Mouse (Mus musculus): ENCODE measurements around the gene Tmem102. TPM values are rescaled to one million over a fixed set of nuclear protein-coding genes. Genes with fewer than 3 reads are reported as not detected.
A peak's percentile ranks its signal among the peaks of the same experiment; 100 is the strongest.

The Tmem102 gene
- polyA plus RNA-seq, 1 experiment from 2014 or later: 0.98 TPM

GRCm38 (mm10) chr11:69815155-69815554 lies 9.7 kb upstream of the Tmem102 start, which contains the start of gene Gm39566:
Gene Gm39566, minus strand, starts transcription at chr11:69815298.
- no peak for ATAC-seq (replicated peaks)
- Histone ChIP-seq H3K27me3 (no peaks in the 10 kb centered on the region), H3K27ac (replicated peaks) (no peak within 1 kb of the TSS), H3K4me1 (no peaks in the 10 kb centered on the region), H3K36me3 (no peaks in the 10 kb centered on the region), H3K9me3 (no peaks in the 10 kb centered on the region), H3K4me3 (no peak within 1 kb of the TSS), H3K9ac (replicated peaks) (no peak within 1 kb of the TSS), H3K4me2 (replicated peaks) (no peak within 1 kb of the TSS)
- WGBS: 65% methylated on average over 10 of the region's 10 CpGs

- 0 out of 2 replicates have a peak, but pooled peaks cover 3% of the 10 kb centered on the region for H3K4me1 ChIP-seq
- no peak overlapping the region for H3K4me2 ChIP-seq (replicated peaks)
- no peaks in the 10 kb centered on the region for H3K9me3 ChIP-seq
- peaks cover 11% of the 10 kb centered on the region for H3K27me3 ChIP-seq
- no peak overlapping the region for H3K27ac ChIP-seq (replicated peaks)
- H3K36me3 ChIP-seq: no peaks in the 10 kb centered on the region
- ATAC-seq (replicated peaks): no peak
- H3K4me3 ChIP-seq: no peak overlapping the region
- H3K9ac ChIP-seq (replicated peaks): no peak overlapping the region
Measured at GRCm38 (mm10) chr11:69810280-69810679, 4.9 kb upstream of the Tmem102 start.

DNA sequence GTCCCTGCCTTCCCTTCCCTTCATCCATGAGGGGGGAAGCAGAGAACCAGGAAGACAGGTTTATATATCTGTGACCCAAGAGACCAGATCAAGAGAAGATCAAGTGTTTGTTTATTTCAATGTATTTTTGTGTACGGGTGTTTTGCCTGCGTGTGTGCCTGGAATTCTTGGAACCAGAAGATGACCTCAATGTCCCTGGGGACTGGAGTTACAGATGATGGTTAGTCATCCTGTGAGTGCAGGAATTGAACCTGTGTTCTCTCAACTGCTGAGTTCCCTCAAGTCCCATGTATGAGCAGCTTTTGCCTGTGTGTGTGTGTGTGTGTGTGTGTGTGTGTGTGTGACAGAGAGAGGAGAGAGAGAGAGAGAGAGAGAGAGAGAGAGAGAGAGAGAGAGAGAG lies 2.2 kb upstream of the Tmem102 start:
- Histone ChIP-seq H3K9ac (replicated peaks) (no peak overlapping the region), H3K27ac (replicated peaks) (no peak overlapping the region), H3K9me3 (no peaks in the 10 kb centered on the region), H3K4me2 (replicated peaks) (no peak overlapping the region), H3K4me3 (no peak overlapping the region), H3K36me3 (no peaks in the 10 kb centered on the region), H3K4me1 (peaks cover 29% of the 10 kb centered on the region), H3K27me3 (peaks cover 19% of the 10 kb centered on the region)
- ATAC-seq (replicated peaks): no peak
- WGBS: 86% methylated on average over 2 of the region's 2 CpGs

DNA sequence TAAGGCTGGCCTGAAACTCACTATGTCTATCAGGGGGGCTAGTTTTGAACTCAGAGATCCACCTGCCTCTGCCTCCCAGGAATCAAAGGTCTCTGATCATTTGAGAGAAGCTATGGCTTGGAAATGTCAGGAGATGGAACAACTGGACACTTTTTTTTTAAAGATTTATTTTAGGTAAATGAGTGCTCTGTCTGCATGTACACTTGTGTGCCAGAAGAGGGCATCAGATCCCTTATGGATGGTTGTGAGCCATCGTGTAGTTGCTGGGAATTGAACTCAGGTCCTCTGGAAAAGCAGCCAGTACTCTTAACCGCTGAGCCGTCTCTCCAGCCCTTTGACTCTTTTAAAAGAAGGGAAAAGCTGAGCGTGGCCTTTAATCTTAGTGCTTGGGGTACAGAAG lies 954 bp upstream of the Tmem102 start:
- 84% methylated on average over 4 of the region's 4 CpGs for WGBS
- H3K4me3 ChIP-seq: no peak overlapping the region
- H3K27ac ChIP-seq (replicated peaks): no peak overlapping the region
- H3K4me1 ChIP-seq: peaks cover 42% of the 10 kb centered on the region
- no peak overlapping the region for H3K9ac ChIP-seq (replicated peaks)
- H3K36me3 ChIP-seq: no peaks in the 10 kb centered on the region
- no peak overlapping the region for H3K4me2 ChIP-seq (replicated peaks)
- H3K27me3 ChIP-seq: peaks cover 19% of the 10 kb centered on the region
- ATAC-seq (replicated peaks): no peak
- no peaks in the 10 kb centered on the region for H3K9me3 ChIP-seq

GRCm38 (mm10) chr11:69804652-69804940 lies 828 bp downstream of the Tmem102 start:
- WGBS: 6% methylated on average over 12 of the region's 12 CpGs
- Histone ChIP-seq H3K27me3 (peaks cover 19% of the 10 kb centered on the region), H3K36me3 (no peaks in the 10 kb centered on the region), H3K9ac (replicated peaks) (no peak overlapping the region), H3K4me2 (replicated peaks) (peak overlapping the region; percentile 98), H3K9me3 (no peaks in the 10 kb centered on the region), H3K4me1 (peaks cover 53% of the 10 kb centered on the region), H3K27ac (replicated peaks) (no peak overlapping the region), H3K4me3 (0 out of 2 replicates have a peak overlapping the region, but pooled peaks have one; percentile 68)
- no peak for ATAC-seq (replicated peaks)

GRCm38 (mm10) chr11:69803786-69804651 lies 1.4 kb downstream of the Tmem102 start:
- peak overlapping the region; percentile 76 for H3K9ac ChIP-seq (replicated peaks)
- WGBS: 1% methylated on average over 60 of the region's 60 CpGs
- H3K4me2 ChIP-seq (replicated peaks): peak overlapping the region; percentile 98
- H3K27ac ChIP-seq (replicated peaks): peak overlapping the region; percentile 98; the same call in 1 of the 2 replicates
- peaks cover 19% of the 10 kb centered on the region for H3K27me3 ChIP-seq
- H3K4me3 ChIP-seq: peak overlapping the region; percentile 68
- peaks cover 59% of the 10 kb centered on the region for H3K4me1 ChIP-seq
- H3K36me3 ChIP-seq: no peaks in the 10 kb centered on the region
- no peaks in the 10 kb centered on the region for H3K9me3 ChIP-seq
- peak; percentile 27; the same call in 1 of the 2 replicates for ATAC-seq (replicated peaks)

- WGBS: under 1% methylated on average over 12 of the region's 12 CpGs
- peak; percentile 1; the same call in 1 of the 2 replicates for ATAC-seq (replicated peaks)
- peaks cover 62% of the 10 kb centered on the region for H3K4me1 ChIP-seq
- H3K9me3 ChIP-seq: no peaks in the 10 kb centered on the region
- H3K27me3 ChIP-seq: peaks cover 19% of the 10 kb centered on the region
- peak overlapping the region; percentile 68 for H3K4me3 ChIP-seq
- H3K27ac ChIP-seq (replicated peaks): peak overlapping the region; percentile 98
- peak overlapping the region; percentile 98 for H3K4me2 ChIP-seq (replicated peaks)
- H3K9ac ChIP-seq (replicated peaks): peak overlapping the region; percentile 76
- H3K36me3 ChIP-seq: no peaks in the 10 kb centered on the region
Measured at GRCm38 (mm10) chr11:69803328-69803727, 2.1 kb downstream of the Tmem102 start.

- H3K4me3 ChIP-seq: peak overlapping the region; percentile 68
- peaks cover 62% of the 10 kb centered on the region for H3K4me1 ChIP-seq
- H3K9ac ChIP-seq (replicated peaks): peak overlapping the region; percentile 76
- peak overlapping the region; percentile 98 for H3K4me2 ChIP-seq (replicated peaks)
- H3K36me3 ChIP-seq: no peaks in the 10 kb centered on the region
- peak; percentile 18; the same call in 1 of the 2 replicates for ATAC-seq (replicated peaks)
- H3K9me3 ChIP-seq: no peaks in the 10 kb centered on the region
- peaks cover 19% of the 10 kb centered on the region for H3K27me3 ChIP-seq
- peak overlapping the region; percentile 98 for H3K27ac ChIP-seq (replicated peaks)
- whole genome bisulfite sequencing: under 1% methylated on average over 33 of the region's 33 CpGs
Measured at GRCm38 (mm10) chr11:69802648-69803105, 2.7 kb downstream of the Tmem102 start.

DNA sequence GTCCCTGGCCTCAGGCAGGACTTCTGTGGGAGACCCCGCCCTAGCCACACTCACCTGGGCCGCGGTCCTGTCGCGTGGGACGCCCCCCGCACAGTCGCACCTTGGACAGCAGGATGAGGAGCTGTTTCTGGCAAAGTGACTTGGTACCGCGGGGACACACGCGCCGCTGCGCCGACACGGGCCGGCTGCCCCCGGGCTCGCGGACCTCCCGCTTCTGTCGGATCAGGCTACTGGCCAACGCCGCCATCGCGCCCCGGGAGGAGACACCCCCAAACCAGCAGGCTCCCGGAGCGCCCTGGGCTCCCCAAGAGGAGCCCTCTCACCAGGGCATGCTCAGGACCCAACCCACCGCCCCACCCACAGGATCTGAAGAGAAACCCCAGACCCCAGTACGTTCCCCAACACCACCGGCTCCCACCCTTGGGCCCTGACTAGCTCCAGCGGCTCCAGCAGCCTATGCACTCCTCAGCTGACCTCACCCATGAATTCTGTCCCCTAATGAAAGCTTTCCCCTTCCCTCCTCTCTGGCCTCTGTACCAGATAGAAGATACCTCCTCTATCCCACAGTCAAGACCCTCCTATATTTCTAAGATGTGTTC lies 3.9 kb downstream of the Tmem102 start, which contains the start of gene Fgf11:
Gene Fgf11, minus strand, starts transcription at position 479 of the 599 bp plus-strand sequence.
- H3K4me1 ChIP-seq: peaks cover 62% of the 10 kb centered on the region

GRCm38 (mm10) chr11:69800392-69801197 lies 4.8 kb downstream of the Tmem102 start:
- Histone ChIP-seq H3K4me2 (replicated peaks) (peak overlapping the region; percentile 98), H3K27ac (replicated peaks) (peak overlapping the region; percentile 98), H3K36me3 (no peaks in the 10 kb centered on the region), H3K9ac (replicated peaks) (peak overlapping the region; percentile 76), H3K4me1 (peaks cover 68% of the 10 kb centered on the region), H3K27me3 (peaks cover 14% of the 10 kb centered on the region), H3K4me3 (peak overlapping the region; percentile 68), H3K9me3 (no peaks in the 10 kb centered on the region)
- WGBS: under 1% methylated on average over 36 of the region's 36 CpGs
- ATAC-seq (replicated peaks): peak; percentile 80

More for the DNA sequence above, 3.9 kb downstream of the Tmem102 start, which contains the start of gene Fgf11:
- Histone ChIP-seq H3K9me3 (no peaks in the 10 kb centered on the region), H3K4me2 (replicated peaks) (peak within 1 kb of the TSS; percentile 98), H3K27ac (replicated peaks) (peak within 1 kb of the TSS; percentile 98), H3K27me3 (peaks cover 19% of the 10 kb centered on the region), H3K4me3 (peak within 1 kb of the TSS; percentile 68), H3K36me3 (no peaks in the 10 kb centered on the region), H3K9ac (replicated peaks) (peak within 1 kb of the TSS; percentile 76)
- under 1% methylated on average over 33 of the region's 33 CpGs for whole genome bisulfite sequencing
- no peak for ATAC-seq (replicated peaks)

- ATAC-seq (replicated peaks): peak; percentile 39
- H3K36me3 ChIP-seq: no peaks in the 10 kb centered on the region
- H3K9ac ChIP-seq (replicated peaks): peak overlapping the region; percentile 76
- 1% methylated on average over 11 of the region's 11 CpGs for WGBS
- H3K4me2 ChIP-seq (replicated peaks): peak overlapping the region; percentile 98
- H3K9me3 ChIP-seq: no peaks in the 10 kb centered on the region
- H3K4me3 ChIP-seq: peak overlapping the region; percentile 68
- peaks cover 67% of the 10 kb centered on the region for H3K4me1 ChIP-seq
- H3K27ac ChIP-seq (replicated peaks): peak overlapping the region; percentile 98
- H3K27me3 ChIP-seq: peaks cover 8% of the 10 kb centered on the region
Measured at GRCm38 (mm10) chr11:69800138-69800391, 5.4 kb downstream of the Tmem102 start.
